Mouse (Mus musculus) midbrain, embryonic 11.5 days (tissue): ENCODE data around the gene Rpl26. TPM values are rescaled to one million over a fixed set of nuclear protein-coding genes. Genes with fewer than 3 reads are reported as not detected.

Experiments
- ATAC-seq: fragments of 200-750 bp; cut with Nextera tagmentation; 2 replicates; pipeline ENCODE4 v1.8.0; 2017; ENCODE audit warnings: moderate TSS enrichment, moderate library complexity; ENCODE audit not compliant: low FRiP score
- DNase-seq: peaks from one replicate; pipeline ENCODE4 v3.0.0; 2015; ENCODE audit warnings: low spot score; ENCODE audit errors: missing footprints
- H3K27ac ChIP-seq: fragments of 300-500 bp; sonication (generic); 2 replicates; pipeline ENCODE4 v1.5.1; 2014; ENCODE audit warnings: low read depth, low read length
- H3K27me3 ChIP-seq: fragments of 300-500 bp; sonication (generic); 2 replicates; pipeline ENCODE4 v1.6.1; 2014; ENCODE audit warnings: mild to moderate bottlenecking, low read length, moderate library complexity, mixed read lengths; ENCODE audit not compliant: control insufficient read depth, insufficient read depth
- H3K36me3 ChIP-seq: fragments of 300-500 bp; sonication (generic); 2 replicates; pipeline ENCODE4 v1.6.1; 2014; ENCODE audit warnings: mild to moderate bottlenecking, low read length, moderate library complexity, mixed read lengths; ENCODE audit not compliant: control insufficient read depth, insufficient read depth
- H3K4me1 ChIP-seq: fragments of 300-500 bp; sonication (generic); 2 replicates; pipeline ENCODE4 v1.6.1; 2014; ENCODE audit warnings: low read length; ENCODE audit not compliant: control insufficient read depth, insufficient read depth
- H3K4me2 ChIP-seq: fragments of 300-500 bp; sonication (generic); 2 replicates; pipeline ENCODE4 v1.6.1; 2014; ENCODE audit warnings: mild to moderate bottlenecking, moderate library complexity
- H3K4me3 ChIP-seq: fragments of 300-500 bp; sonication (generic); 2 replicates; pipeline ENCODE4 v1.5.1; 2014; ENCODE audit warnings: low read depth, low read length
- H3K9ac ChIP-seq: fragments of 300-500 bp; sonication (generic); 2 replicates; pipeline ENCODE4 v1.6.1; 2014; ENCODE audit warnings: low read length
- H3K9me3 ChIP-seq: fragments of 300-500 bp; sonication (generic); 2 replicates; pipeline ENCODE4 v1.6.1; 2016; ENCODE audit warnings: low read length; ENCODE audit not compliant: control insufficient read depth
- WGBS: fragments of 180-500 bp; shearing (Covaris S2); extraction: QIAGEN DNeasy Blood & Tissue Kit; methylation state at CpG from one replicate; pipeline ENCODE4 v1.1.7; 2014; 5-methylcytosine and 5-hydroxymethylcytosine counted together
- polyA plus RNA-seq: library from polyadenylated mRNA; unstranded; fragments of >200 nt; fragmentation: Nextera tagmentation; extraction: Ambion mirVana; gene quantifications from 2 replicates; pipeline ENCODE4 v1.2.1, GENCODE M21; 2014

The Rpl26 gene
- polyA plus RNA-seq, 1 experiment from 2014 or later: 881 TPM

DNA sequence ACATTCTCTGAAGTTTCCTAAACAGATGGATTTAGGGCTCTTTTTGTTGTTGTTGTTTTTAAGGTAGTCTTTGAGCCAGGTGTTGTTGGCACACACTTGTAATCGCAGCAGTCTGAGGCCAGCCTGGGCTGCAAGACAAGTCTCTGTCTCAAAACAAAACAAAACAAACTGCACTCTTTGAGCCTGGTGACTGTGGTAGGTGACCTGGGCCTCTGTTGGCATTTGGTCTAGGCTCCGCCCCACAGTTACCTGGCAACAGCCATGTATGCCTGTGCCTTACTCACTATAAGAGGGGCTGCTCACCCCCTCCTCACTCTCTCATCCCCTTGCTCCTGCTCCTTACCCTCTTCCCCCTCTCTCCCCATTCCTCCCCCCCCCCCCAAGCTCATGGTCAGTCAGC, 39.1 kb upstream of the Rpl26 start:
- DNase-seq (no peak), ATAC-seq (no peak)
- WGBS: 84% methylated on average over 2 of the region's 2 CpGs
- Histone ChIP-seq H3K9me3 (no peaks in the 10 kb centered on the region), H3K36me3 (no peaks in the 10 kb centered on the region), H3K4me1 (no peaks in the 10 kb centered on the region), H3K4me2 (no peak overlapping the region), H3K27ac (no peak overlapping the region), H3K4me3 (no peak overlapping the region), H3K9ac (no peak overlapping the region), H3K27me3 (no peaks in the 10 kb centered on the region)

DNA sequence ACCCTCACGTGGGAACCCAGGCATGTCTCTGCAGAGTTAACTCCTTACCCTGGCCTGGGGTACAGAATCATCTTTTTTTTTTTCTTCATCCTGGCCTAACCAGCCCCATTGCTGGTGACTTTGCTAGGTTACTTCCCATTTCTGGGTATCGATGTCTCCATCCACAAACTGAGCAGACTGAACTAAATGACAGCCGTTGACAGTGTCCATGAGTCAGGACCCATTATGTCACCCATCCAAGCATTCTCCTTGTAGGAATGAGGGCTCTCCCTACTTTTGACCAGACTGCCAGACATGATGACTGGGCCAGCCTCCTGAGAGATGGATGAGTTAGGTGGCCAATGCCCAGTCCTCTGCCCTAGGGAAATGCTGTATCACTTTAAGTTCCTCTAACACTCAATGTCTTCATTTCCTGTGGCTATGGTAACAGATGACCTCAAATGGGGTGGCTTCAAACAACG, 37.7 kb upstream of the Rpl26 start:
- no peak overlapping the region for H3K27ac ChIP-seq
- H3K27me3 ChIP-seq: no peaks in the 10 kb centered on the region
- no peaks in the 10 kb centered on the region for H3K36me3 ChIP-seq
- WGBS: 77% methylated on average over 4 of the region's 4 CpGs
- H3K4me2 ChIP-seq: no peak overlapping the region
- H3K4me1 ChIP-seq: no peaks in the 10 kb centered on the region
- DNase-seq (no peak), ATAC-seq (no peak)
- H3K4me3 ChIP-seq: no peak overlapping the region
- H3K9ac ChIP-seq: no peak overlapping the region
- no peaks in the 10 kb centered on the region for H3K9me3 ChIP-seq

DNA sequence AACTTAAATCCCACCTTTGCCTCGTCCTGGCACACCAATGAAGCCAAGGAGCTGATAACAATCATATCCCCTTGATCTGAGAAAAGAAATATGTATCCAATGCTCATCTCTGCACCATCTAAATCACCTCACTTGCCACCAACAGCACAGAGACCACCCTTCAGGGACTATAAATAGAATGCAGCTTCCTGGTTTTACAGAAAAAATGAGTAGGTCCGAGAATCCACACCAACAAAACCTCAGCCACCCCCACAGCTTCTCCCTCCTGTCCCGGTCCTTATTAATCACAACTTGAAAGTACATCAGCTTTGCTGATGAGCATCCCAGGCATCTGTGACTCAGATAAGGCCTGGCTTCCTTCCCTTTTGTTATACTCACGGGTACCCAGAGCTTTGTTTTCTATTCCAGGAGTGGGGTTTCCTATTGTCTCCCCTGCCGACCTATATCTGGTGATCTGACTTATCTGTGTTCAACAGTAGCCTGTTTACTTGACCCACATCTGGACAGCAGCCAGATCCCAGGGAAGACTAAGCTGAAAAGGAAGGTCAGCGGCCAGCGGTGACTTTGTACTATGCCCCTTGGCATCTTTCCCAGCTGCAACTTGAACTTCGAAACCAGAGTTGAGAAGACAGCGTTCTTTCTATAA, 36.7 kb upstream of the Rpl26 start:
- Histone ChIP-seq H3K27ac (no peak overlapping the region), H3K9ac (no peak overlapping the region), H3K4me2 (no peak overlapping the region), H3K27me3 (no peaks in the 10 kb centered on the region), H3K4me1 (no peaks in the 10 kb centered on the region), H3K9me3 (no peaks in the 10 kb centered on the region), H3K4me3 (no peak overlapping the region), H3K36me3 (no peaks in the 10 kb centered on the region)
- WGBS: 70% methylated on average over 9 of the region's 9 CpGs
- ATAC-seq (no peak), DNase-seq (no peak)

DNA sequence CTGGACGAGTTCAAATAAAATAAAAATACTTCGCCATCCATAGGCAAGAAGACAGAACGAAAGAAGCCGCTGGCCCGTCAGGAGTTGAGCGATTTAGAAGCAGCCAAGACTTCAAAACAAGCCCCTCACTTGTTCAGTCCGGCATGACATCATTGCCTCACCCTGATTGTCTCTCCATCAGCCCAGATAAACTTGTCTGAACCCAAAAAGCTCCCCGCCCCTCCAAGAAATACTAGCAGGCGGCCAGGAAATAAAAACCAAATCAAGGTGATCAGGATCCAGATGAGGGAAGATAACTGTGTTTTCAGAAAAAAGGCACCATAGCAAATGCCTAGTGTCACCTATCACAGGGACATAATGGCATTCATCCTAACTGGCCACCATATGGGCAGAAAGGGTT, 30.1 kb upstream of the Rpl26 start:
- H3K9me3 ChIP-seq: no peaks in the 10 kb centered on the region
- WGBS: 91% methylated on average over 9 of the region's 9 CpGs
- DNase-seq (no peak), ATAC-seq (no peak)
- H3K36me3 ChIP-seq: no peaks in the 10 kb centered on the region
- no peak overlapping the region for H3K27ac ChIP-seq
- no peaks in the 10 kb centered on the region for H3K4me1 ChIP-seq
- no peaks in the 10 kb centered on the region for H3K27me3 ChIP-seq
- no peak overlapping the region for H3K4me2 ChIP-seq
- H3K4me3 ChIP-seq: no peak overlapping the region
- H3K9ac ChIP-seq: no peak overlapping the region

DNA sequence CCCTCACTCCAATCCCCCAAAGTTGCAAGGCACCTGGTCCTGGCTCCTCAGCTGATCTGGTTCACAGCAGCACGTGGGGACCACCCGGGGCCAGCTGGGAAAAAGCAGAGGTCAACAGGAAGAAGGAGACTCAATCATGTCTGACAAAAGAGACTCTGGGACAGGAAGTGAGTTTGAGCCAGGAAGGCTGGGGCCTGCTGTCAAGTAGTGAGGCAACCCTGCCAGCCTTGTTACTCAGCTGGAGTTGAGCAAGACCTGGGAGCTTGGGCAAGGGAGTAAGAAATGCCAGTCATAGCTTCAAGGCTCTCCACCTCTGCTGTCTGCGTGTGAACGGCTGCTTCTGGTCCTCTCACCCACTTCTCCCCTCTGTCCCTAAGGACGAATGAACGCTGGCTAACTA, 29.6 kb upstream of the Rpl26 start, which contains the start of gene Ndel1:
Gene Ndel1 (minus strand): TSS at position 111 of the 400 bp plus-strand sequence.
- no peaks in the 10 kb centered on the region for H3K9me3 ChIP-seq
- H3K36me3 ChIP-seq: no peaks in the 10 kb centered on the region
- H3K9ac ChIP-seq: no peak within 1 kb of the TSS
- H3K27ac ChIP-seq: no peak within 1 kb of the TSS
- DNase-seq: no peak
- no peaks in the 10 kb centered on the region for H3K27me3 ChIP-seq
- 64% methylated on average over 6 of the region's 6 CpGs for WGBS
- H3K4me2 ChIP-seq: no peak within 1 kb of the TSS
- H3K4me3 ChIP-seq: no peak within 1 kb of the TSS
- ATAC-seq: no peak
- no peaks in the 10 kb centered on the region for H3K4me1 ChIP-seq

DNA sequence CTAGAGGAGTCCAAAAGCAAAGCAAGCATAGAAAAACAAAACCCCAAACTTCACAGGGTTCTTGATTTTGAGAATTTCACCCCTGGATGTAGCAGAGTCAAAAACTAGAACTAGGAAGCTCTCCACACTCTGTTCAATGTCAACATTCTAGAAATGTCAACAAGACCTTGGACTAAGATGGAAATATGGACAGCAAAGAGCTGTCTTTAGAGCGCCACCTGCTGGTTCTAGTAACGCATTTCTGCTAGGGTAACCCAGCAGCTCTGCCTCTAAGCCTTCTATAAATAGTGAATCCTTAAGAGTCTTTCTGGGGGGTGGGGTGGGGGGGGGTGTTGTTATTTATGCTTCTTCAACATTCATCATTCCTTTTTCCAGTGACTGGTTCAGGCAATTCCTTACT, 26.5 kb upstream of the Rpl26 start:
- 2% methylated on average over 2 of the region's 2 CpGs for WGBS
- Histone ChIP-seq H3K9me3 (no peaks in the 10 kb centered on the region), H3K36me3 (no peaks in the 10 kb centered on the region), H3K27me3 (no peaks in the 10 kb centered on the region), H3K4me2 (no peak overlapping the region), H3K27ac (no peak overlapping the region), H3K9ac (no peak overlapping the region), H3K4me1 (no peaks in the 10 kb centered on the region), H3K4me3 (no peak overlapping the region)
- DNase-seq (peak; percentile 93), ATAC-seq (no peak)

DNA sequence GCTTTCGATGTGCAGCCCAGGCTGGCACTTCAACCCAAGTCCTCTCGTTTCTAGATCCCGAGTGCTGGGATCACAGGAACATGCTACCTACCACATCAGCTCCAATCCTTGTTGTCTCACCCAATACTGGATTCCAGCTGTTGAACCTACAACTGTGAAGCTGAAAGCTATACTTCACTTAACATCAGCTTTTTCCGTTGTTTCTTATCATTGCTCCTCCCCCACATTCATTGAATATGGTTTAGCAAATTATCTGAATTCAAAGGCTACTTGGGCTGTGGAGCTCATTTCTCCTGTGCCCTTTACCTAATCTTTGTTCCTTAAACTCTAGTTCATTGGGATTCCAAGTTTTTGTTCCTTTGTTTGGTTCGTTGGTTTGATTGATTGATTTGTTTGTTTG, 22.6 kb upstream of the Rpl26 start:
- Histone ChIP-seq H3K9ac (no peak overlapping the region), H3K36me3 (no peaks in the 10 kb centered on the region), H3K27ac (no peak overlapping the region), H3K27me3 (no peaks in the 10 kb centered on the region), H3K4me3 (no peak overlapping the region), H3K4me1 (no peaks in the 10 kb centered on the region), H3K4me2 (no peak overlapping the region), H3K9me3 (no peaks in the 10 kb centered on the region)
- ATAC-seq (no peak), DNase-seq (no peak)
- WGBS: 88% methylated on average over 5 of the region's 5 CpGs

DNA sequence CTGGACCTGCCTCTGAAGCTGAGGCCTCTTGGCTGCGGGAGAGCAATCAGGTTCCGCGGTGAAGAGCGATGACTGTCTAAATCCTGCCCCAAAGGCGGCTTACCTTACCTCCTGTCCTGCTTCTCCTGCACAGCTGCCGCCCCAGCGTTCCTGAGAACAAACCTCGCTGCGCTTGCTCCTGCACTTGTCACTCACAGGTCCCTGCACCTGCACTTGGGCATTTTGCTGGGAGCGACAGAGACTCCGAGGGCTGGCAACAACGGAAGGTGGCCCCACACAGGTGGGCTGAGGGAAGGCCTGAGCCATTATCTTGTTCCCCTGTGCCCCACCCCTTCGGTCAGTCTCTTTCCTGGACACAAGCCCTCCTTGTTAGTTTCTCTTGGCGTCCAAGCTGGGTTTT, 19.3 kb upstream of the Rpl26 start:
- Histone ChIP-seq H3K4me3 (no peak overlapping the region), H3K27me3 (no peaks in the 10 kb centered on the region), H3K4me2 (no peak overlapping the region), H3K27ac (no peak overlapping the region), H3K9me3 (no peaks in the 10 kb centered on the region), H3K36me3 (no peaks in the 10 kb centered on the region), H3K9ac (no peak overlapping the region), H3K4me1 (no peaks in the 10 kb centered on the region)
- peak; percentile 21 for DNase-seq
- ATAC-seq: no peak
- WGBS: 21% methylated on average over 14 of the region's 14 CpGs

DNA sequence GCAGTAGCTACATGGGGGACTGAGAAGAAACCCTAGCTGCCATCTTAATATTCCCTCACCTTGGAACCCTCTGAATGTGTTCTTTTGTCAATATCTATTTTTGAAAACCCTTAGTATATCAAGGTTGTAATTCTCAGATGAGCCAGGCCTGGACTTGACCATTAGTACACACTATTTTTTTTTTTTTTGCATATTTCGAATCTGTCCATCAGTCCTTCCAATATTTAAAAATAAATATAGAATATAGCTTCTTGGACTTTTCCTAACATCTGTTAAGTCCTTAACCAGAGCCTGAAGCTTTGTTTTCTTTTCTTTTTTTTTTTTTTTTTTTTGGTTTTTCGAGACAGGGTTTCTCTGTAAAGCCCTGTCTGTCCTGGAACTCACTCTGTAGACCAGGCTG, 17.5 kb upstream of the Rpl26 start:
- H3K27me3 ChIP-seq: no peaks in the 10 kb centered on the region
- H3K27ac ChIP-seq: no peak overlapping the region
- H3K4me1 ChIP-seq: no peaks in the 10 kb centered on the region
- H3K9ac ChIP-seq: no peak overlapping the region
- no peaks in the 10 kb centered on the region for H3K9me3 ChIP-seq
- 82% methylated on average over 2 of the region's 2 CpGs for WGBS
- no peak for DNase-seq
- H3K4me3 ChIP-seq: no peak overlapping the region
- H3K4me2 ChIP-seq: no peak overlapping the region
- no peaks in the 10 kb centered on the region for H3K36me3 ChIP-seq
- ATAC-seq: no peak
